Mouse (Mus musculus): Measurements from ENCODE around the gene Dnm3. TPM values are rescaled to one million over a fixed set of nuclear protein-coding genes. Genes with fewer than 3 reads are reported as not detected.

The Dnm3 gene
- polyA plus RNA-seq, 1 experiment from 2014 or later = 3.3 TPM

DNA sequence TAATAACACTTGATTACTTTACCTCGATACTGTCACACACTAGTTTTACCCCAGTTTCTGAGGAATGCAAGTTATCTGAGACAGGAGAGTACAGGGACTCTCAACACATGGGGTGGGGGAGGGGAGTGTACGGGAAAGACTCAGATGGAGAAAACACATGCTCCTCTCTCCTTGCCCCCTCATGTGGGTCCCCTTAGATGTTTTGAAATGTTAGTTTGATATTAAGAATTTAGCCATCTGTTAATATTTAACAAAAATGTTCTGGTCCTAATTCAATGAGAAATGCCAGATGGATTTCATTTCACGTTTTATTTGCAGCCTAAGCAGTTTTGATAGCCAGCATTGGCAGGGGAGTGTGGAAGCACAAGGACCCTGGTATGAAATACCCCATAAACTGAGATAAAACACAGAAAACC lies 343.2 kb downstream of the Dnm3 start:
- no peak for ATAC-seq (replicated peaks; ENCODE audit: low FRiP score)
- Histone ChIP-seq H3K9me3 (ENCODE audit: control insufficient read depth, low read length) (no peaks in the 10 kb centered on the region), H3K9ac (ENCODE audit: low read depth, low read length) (no peak overlapping the region), H3K4me1 (replicated peaks; ENCODE audit: control insufficient read depth, insufficient read depth, low read length) (no peaks in the 10 kb centered on the region), H3K27me3 (replicated peaks; ENCODE audit: control insufficient read depth, insufficient read depth, low read length) (no peaks in the 10 kb centered on the region), H3K27ac (ENCODE audit: low read depth, low read length) (no peak overlapping the region), H3K4me3 (ENCODE audit: low read depth, low read length) (no peak overlapping the region), H3K36me3 (ENCODE audit: control insufficient read depth, insufficient read depth, low read length) (no peaks in the 10 kb centered on the region), H3K4me2 (no peak overlapping the region)
- DNase-seq (ENCODE audit: low spot score) = no peak
- 66% methylated on average over 3 of the region's 3 CpGs for WGBS

DNA sequence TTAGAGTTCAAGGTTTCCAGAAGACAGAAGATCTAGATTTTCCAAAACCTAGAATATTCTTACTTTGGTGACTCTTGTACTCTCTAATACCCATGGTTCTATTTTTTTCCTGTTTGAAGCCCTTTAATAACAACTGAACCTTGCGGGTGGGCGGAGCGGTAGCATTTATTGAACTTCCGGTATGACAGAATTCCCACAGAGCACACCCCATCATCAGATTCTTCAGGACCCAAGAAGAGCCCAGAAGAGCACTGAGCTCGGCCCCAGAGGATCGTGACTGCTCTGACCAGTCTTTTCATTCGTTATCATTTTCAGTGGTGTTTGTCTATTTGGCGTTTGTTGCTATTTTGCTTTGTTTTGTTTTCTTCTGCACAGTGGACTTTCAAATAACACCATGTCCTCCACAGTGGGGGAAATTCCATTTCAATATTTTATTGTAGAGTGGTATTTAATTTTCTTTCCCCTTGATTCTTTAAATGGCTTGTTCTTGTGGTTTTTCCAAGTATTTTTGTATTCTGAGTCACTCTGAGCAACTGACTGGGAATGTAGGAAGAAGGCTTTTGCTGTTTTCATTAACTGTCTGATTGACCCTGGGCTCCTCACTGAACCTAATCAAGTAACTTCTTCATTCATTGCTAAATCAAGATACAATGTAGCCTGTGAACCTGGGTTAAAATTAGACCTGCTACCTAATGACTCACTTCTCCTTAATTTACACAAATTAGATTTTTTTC lies 344.8 kb downstream of the Dnm3 start:
- WGBS = 83% methylated on average over 8 of the region's 8 CpGs
- no peak for ATAC-seq (replicated peaks; ENCODE audit: low FRiP score)
- Histone ChIP-seq H3K27me3 (replicated peaks; ENCODE audit: control insufficient read depth, insufficient read depth, low read length) (no peaks in the 10 kb centered on the region), H3K9me3 (ENCODE audit: control insufficient read depth, low read length) (no peaks in the 10 kb centered on the region), H3K9ac (ENCODE audit: low read depth, low read length) (no peak overlapping the region), H3K27ac (ENCODE audit: low read depth, low read length) (no peak overlapping the region), H3K4me1 (replicated peaks; ENCODE audit: control insufficient read depth, insufficient read depth, low read length) (no peaks in the 10 kb centered on the region), H3K4me3 (ENCODE audit: low read depth, low read length) (no peak overlapping the region), H3K4me2 (no peak overlapping the region), H3K36me3 (ENCODE audit: control insufficient read depth, insufficient read depth, low read length) (no peaks in the 10 kb centered on the region)
- DNase-seq (ENCODE audit: low spot score) = no peak

DNA sequence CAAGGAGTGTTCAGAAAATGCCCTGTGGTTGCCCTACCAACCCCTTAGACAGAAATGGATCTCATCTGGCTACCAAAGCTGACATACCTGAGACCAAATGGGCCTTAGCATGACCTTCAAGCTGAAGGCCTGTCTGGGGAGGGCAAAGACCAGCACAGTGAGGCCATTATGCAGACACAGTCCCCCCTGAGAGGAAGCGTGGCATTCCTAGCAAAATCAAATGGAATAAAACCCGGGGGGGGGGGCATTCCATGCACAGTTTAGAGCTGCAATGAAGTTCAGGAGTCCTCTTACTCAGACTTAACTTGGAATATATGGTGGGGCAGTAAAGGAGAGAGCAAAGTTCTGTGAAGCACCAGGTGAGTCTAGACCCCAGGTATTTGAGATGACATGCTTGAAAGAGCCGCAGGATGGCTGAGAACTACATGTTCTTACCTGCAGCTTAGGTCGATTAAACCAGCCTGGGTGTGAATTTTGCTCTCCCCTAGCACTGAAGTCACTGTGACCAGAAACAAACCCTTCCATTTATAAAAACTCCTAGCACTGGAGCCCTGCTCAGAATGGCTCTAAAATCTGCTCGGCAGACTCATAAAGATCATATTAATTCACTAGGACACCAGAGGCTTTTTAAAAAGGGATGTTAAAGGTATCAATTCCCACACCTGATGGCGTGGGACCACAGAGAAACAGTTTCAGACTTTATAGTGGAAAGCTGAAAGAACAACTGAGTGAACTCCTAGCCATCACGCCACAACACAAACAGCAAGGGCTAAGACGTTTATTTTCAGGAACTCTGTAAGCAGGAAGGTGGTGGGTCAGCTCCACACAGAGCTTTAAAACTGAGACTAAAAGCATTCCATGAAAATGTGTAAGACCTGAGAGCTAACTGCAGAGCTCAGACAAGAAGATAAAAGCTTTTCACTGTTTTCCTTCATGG lies 350.7 kb downstream of the Dnm3 start:
- ATAC-seq (replicated peaks; ENCODE audit: low FRiP score) = no peak
- Histone ChIP-seq H3K9me3 (ENCODE audit: control insufficient read depth, low read length) (no peaks in the 10 kb centered on the region), H3K9ac (ENCODE audit: low read depth, low read length) (no peak overlapping the region), H3K27me3 (replicated peaks; ENCODE audit: control insufficient read depth, insufficient read depth, low read length) (no peaks in the 10 kb centered on the region), H3K4me2 (no peak overlapping the region), H3K4me1 (replicated peaks; ENCODE audit: control insufficient read depth, insufficient read depth, low read length) (no peaks in the 10 kb centered on the region), H3K4me3 (ENCODE audit: low read depth, low read length) (no peak overlapping the region), H3K36me3 (ENCODE audit: control insufficient read depth, insufficient read depth, low read length) (no peaks in the 10 kb centered on the region), H3K27ac (ENCODE audit: low read depth, low read length) (no peak overlapping the region)
- 61% methylated on average over 8 of the region's 8 CpGs for WGBS
- no peak for DNase-seq (ENCODE audit: low spot score)

- Histone ChIP-seq H3K4me1 (replicated peaks; ENCODE audit: control insufficient read depth, insufficient read depth, low read length) (no peaks in the 10 kb centered on the region), H3K9me3 (ENCODE audit: control insufficient read depth, low read length) (no peaks in the 10 kb centered on the region), H3K27me3 (replicated peaks; ENCODE audit: control insufficient read depth, insufficient read depth, low read length) (no peaks in the 10 kb centered on the region), H3K4me2 (no peak overlapping the region), H3K27ac (ENCODE audit: low read depth, low read length) (no peak overlapping the region), H3K36me3 (ENCODE audit: control insufficient read depth, insufficient read depth, low read length) (no peaks in the 10 kb centered on the region), H3K9ac (ENCODE audit: low read depth, low read length) (no peak overlapping the region), H3K4me3 (ENCODE audit: low read depth, low read length) (no peak overlapping the region)
- 75% methylated on average over 3 of the region's 3 CpGs for WGBS
- no peak for DNase-seq (ENCODE audit: low spot score)
- ATAC-seq (replicated peaks; ENCODE audit: low FRiP score) = no peak
Observed at GRCm38 (mm10) chr1:162124396-162124795, 353.4 kb downstream of the Dnm3 start.

DNA sequence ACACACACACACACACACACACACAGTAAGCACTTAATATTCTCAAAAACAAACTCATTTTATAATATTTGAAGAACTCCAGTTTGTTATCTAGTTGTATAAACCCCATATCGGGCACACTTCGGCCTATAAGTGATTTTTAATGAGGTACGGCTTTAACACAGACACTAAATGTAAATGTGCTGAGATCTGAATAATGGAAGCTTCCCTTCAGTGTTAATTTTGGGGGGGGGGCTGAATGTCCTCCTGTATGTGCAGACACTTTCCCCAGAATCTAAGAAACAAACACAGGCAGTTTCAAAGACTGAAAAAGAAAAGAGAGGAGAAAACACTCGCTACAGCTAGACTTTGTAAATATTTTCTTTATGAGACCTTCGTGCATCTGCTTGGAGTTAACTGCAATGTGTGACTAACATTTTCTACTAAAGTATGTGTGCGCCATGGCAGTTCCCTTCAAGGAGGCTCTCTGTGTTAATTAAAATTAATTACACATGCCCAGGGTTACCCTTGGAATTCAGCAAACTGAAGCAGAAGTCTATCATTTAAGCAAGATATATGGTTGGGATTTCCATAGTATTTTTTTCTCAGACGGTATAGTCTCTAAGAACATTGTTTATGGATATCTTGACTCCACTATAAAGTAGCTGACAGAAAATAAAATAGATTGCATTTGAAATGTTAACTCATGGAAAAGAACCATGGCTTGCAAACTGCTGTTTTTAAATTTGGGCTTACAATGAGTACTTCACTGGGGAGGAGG lies 356.2 kb downstream of the Dnm3 start:
- H3K36me3 ChIP-seq (ENCODE audit: control insufficient read depth, insufficient read depth, low read length) = no peaks in the 10 kb centered on the region
- 65% methylated on average over 7 of the region's 7 CpGs for WGBS
- H3K27ac ChIP-seq (ENCODE audit: low read depth, low read length) = no peak overlapping the region
- no peaks in the 10 kb centered on the region for H3K4me1 ChIP-seq (replicated peaks; ENCODE audit: control insufficient read depth, insufficient read depth, low read length)
- ATAC-seq (replicated peaks; ENCODE audit: low FRiP score) = no peak
- no peak for DNase-seq (ENCODE audit: low spot score)
- no peak overlapping the region for H3K4me2 ChIP-seq
- no peaks in the 10 kb centered on the region for H3K27me3 ChIP-seq (replicated peaks; ENCODE audit: control insufficient read depth, insufficient read depth, low read length)
- H3K4me3 ChIP-seq (ENCODE audit: low read depth, low read length) = no peak overlapping the region
- H3K9ac ChIP-seq (ENCODE audit: low read depth, low read length) = no peak overlapping the region
- H3K9me3 ChIP-seq (ENCODE audit: control insufficient read depth, low read length) = no peaks in the 10 kb centered on the region

DNA sequence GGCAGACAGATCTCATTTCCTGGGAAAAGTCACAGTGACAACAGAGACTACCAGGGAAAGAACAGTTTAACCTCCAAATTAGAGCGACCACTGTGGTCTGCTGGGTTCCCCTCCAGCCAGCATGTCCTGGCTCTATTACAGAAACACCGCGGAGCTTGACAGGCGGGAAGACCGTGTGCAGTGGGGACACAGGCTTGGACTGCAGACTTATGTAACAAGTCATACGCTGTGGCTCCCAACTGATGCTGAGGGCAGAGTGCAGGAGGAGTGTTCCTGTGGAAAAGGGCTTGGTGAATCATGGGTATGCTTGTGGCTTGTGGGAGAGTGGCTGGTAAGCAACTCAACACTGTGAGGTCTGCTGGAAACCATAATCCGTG lies 368.4 kb downstream of the Dnm3 start:
- Histone ChIP-seq H3K4me2 (no peak overlapping the region), H3K27ac (ENCODE audit: low read depth, low read length) (no peak overlapping the region), H3K27me3 (replicated peaks; ENCODE audit: control insufficient read depth, insufficient read depth, low read length) (no peaks in the 10 kb centered on the region), H3K4me1 (replicated peaks; ENCODE audit: control insufficient read depth, insufficient read depth, low read length) (no peaks in the 10 kb centered on the region), H3K9ac (ENCODE audit: low read depth, low read length) (no peak overlapping the region), H3K36me3 (ENCODE audit: control insufficient read depth, insufficient read depth, low read length) (no peaks in the 10 kb centered on the region), H3K9me3 (ENCODE audit: control insufficient read depth, low read length) (no peaks in the 10 kb centered on the region), H3K4me3 (ENCODE audit: low read depth, low read length) (no peak overlapping the region)
- 70% methylated on average over 7 of the region's 7 CpGs for WGBS
- ATAC-seq (replicated peaks; ENCODE audit: low FRiP score) (no peak), DNase-seq (ENCODE audit: low spot score) (no peak)

DNA sequence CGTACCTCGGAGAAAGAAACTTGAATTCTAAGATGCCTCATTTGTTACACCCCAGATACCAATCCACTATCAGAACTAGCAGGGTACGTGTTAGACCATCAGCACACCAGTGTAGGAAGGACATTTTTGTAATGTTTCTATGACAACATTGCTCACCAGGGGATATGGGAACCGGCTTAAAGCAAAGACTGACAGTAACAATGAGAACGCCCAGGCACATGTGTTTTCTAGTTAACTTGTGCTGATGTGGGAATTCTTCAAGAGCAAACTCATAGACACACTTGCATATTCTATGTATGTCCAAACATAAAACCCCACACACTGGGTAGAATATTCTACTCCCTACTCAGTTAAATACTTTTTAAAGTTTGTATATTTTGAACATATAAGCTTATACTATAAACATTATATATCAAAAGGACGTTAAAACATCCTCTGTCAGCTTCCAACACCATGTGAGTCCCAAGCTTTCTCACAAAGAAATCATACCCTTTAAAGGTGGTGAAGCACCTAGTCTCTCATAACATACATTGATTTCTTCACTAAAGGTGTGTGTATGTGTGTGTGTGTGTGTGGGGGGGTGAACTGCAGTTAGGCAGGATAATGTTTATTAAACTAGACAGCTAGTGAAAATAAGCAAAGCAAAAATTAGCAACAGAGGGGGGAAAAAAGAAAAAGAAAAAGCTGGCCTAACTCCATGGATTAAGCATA lies 369.0 kb downstream of the Dnm3 start:
- no peaks in the 10 kb centered on the region for H3K9me3 ChIP-seq (ENCODE audit: control insufficient read depth, low read length)
- no peak overlapping the region for H3K4me2 ChIP-seq
- H3K4me1 ChIP-seq (replicated peaks; ENCODE audit: control insufficient read depth, insufficient read depth, low read length) = no peaks in the 10 kb centered on the region
- ATAC-seq (replicated peaks; ENCODE audit: low FRiP score) (no peak), DNase-seq (ENCODE audit: low spot score) (no peak)
- no peaks in the 10 kb centered on the region for H3K27me3 ChIP-seq (replicated peaks; ENCODE audit: control insufficient read depth, insufficient read depth, low read length)
- 81% methylated on average over 6 of the region's 6 CpGs for WGBS
- H3K9ac ChIP-seq (ENCODE audit: low read depth, low read length) = no peak overlapping the region
- no peak overlapping the region for H3K4me3 ChIP-seq (ENCODE audit: low read depth, low read length)
- H3K36me3 ChIP-seq (ENCODE audit: control insufficient read depth, insufficient read depth, low read length) = no peaks in the 10 kb centered on the region
- H3K27ac ChIP-seq (ENCODE audit: low read depth, low read length) = no peak overlapping the region

DNA sequence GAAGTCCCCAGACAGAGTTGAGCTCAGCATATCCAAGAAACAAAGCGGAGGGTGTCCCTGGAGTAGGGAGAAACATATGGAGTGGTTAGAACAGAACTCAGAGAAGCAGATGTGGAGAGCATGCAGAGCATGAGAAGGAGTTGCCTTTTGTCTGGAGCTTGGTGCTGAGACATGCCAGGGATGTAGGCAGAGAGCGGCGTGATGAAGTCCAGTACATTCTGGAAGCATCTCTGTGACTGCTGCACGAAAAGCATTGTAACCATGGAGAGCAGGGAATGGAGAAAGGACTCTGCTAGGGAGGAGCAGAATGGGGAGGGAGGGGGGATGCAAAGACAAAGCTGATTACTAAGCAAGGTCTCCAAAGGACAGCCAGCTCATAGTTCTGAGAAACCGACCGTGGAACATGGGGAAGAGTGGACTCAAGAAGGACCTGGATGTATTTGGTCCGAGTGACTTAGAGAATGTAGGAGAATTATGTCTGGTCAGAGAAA lies 369.6 kb downstream of the Dnm3 start:
- H3K36me3 ChIP-seq (ENCODE audit: control insufficient read depth, insufficient read depth, low read length) = no peaks in the 10 kb centered on the region
- DNase-seq (ENCODE audit: low spot score) (no peak), ATAC-seq (replicated peaks; ENCODE audit: low FRiP score) (no peak)
- no peak overlapping the region for H3K27ac ChIP-seq (ENCODE audit: low read depth, low read length)
- H3K4me2 ChIP-seq = no peak overlapping the region
- no peaks in the 10 kb centered on the region for H3K4me1 ChIP-seq (replicated peaks; ENCODE audit: control insufficient read depth, insufficient read depth, low read length)
- no peak overlapping the region for H3K4me3 ChIP-seq (ENCODE audit: low read depth, low read length)
- 73% methylated on average over 7 of the region's 7 CpGs for WGBS
- H3K9ac ChIP-seq (ENCODE audit: low read depth, low read length) = no peak overlapping the region
- H3K27me3 ChIP-seq (replicated peaks; ENCODE audit: control insufficient read depth, insufficient read depth, low read length) = no peaks in the 10 kb centered on the region
- no peaks in the 10 kb centered on the region for H3K9me3 ChIP-seq (ENCODE audit: control insufficient read depth, low read length)

All from liver, embryonic 11.5 days (tissue).